Mouse (Mus musculus) lung, postnatal 25 days (tissue): ENCODE results near the gene Mael.
A peak's percentile ranks its signal among the peaks of the same experiment; 100 is the strongest.

Experiments
- DNase-seq: peaks from one replicate; pipeline ENCODE4 v3.0.0; 2022; ENCODE audit warnings: low spot score

The Mael gene

DNA sequence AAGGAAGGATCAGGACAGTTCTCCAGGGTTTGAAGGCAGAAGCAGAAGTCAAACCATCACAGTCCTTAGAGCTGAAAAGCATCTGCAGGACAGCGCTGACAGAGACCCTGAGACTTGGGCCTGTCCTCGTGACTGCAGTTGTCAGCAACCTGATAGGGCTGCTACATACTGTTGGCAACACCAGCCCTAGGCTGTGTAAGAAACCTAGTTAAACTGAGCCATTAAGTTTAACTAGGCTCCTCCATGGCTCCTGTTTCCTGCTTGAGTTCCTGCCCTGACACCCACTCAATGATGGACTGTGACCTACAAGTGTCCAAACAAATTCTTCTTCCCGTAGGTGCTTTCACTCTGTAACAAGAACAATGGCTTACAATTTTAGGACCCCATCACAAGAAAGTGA is 33.4 kb downstream of the Mael start:
- no peak for DNase-seq

DNA sequence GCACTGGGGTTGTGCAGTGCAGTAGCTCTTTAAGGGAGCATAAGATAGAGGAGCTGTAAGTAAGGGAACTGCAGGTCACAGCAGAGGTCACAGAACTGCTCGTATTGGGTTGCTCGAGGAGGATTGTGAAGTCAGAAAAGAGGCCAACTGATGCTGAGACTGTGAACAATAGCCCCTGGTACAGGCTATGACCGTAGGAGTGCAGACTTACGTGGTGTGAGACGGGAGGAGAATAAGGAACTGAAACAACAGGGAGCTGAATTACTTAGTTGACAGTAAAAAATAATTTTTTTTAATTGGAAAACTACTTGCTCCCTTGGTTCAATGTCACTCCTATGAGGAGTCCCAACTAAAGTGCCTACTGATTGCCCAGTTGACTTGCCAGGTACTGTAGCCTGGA is 34.4 kb downstream of the Mael start:
- no peak for DNase-seq

DNA sequence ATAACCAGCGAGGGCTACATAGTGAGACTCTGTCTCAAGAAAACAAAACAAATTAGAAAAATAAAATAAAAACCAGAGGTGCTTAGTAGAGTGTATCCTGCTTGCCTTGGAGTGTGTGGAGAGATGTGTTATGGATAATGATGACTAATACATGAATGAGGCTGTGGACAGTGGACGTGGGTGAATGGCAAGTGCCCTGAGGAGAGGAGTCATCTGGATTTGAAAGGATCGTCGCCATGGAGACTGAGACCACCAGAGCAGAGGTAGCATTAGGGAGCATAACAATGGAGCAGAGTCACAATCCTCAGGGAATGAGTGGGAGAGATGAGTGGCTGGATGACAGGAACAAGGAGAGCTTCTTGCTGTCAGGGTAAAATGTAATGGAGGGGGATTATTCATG is 48.7 kb downstream of the Mael start:
- no peak for DNase-seq

GRCm38 (mm10) chr1:166185357-166185756 is 53.2 kb downstream of the Mael start:
- no peak for DNase-seq

DNA sequence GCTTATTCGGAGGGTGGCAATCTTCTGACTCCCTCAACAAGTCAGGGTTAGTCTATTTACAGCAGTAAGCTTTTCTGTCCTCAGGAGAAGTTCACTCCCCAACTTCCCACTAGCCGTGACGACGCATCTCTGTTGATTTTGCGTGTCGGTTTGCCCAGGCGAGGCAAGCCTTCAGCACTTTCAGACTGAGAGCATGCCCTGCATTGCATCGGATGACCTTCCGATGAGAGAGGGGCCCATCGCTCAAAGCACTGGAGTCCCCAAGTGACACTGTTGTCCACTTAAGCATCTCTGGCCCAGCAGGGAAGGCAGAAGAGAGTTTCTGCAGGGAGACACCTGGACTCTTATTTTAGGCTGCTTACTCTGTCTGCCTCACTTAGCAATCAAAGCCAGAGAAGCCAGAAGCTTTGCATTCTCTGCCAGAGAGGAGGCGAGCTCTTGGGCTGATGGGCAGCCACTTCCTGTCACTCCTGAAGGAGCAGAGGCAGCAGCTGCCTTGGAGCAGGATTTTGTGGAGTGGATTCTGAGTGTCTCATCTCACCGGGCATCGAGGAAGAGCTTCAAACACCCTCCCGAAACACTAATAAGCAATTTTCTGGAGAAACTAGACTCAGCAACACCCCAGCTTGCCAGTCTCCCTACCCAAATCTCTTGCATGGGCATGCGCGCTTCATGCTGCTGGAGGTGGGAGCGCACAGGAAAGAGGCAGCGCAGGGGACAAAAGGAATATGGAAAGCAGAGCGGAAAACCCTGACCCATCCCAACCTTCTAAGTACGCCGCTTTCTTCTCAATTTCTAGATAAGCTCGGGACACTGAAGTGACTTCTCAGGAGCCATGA is 53.9 kb downstream of the Mael start:
- no peak for DNase-seq

- DNase-seq = no peak
These were observed 55.5 kb downstream of the Mael start for GRCm38 (mm10) chr1:166182952-166183627.

- DNase-seq = no peak
These were observed 57.0 kb downstream of the Mael start for GRCm38 (mm10) chr1:166181510-166181909.

DNA sequence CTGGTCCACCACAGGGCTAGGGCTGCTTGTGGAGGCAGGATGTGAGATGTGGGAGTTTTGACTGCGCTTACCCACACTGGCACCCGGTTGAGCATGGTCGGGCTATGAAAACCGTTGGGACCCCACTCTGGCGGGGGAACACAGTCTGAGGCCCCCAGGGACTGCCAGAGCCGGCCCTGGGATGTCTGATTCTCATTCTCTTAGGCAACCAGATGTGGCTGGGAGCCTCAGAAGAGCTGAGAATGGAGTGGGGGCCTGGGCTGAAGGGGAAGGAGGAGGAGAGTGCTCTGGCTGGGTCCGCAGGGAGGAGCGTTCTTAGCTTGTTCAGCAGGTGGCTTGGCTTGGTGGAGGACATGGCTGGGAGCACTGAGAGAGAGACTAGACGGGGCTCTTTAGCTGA is 64.9 kb downstream of the Mael start:
- no peak for DNase-seq

- no peak for DNase-seq
These were observed 65.6 kb downstream of the Mael start for GRCm38 (mm10) chr1:166172992-166173391.

DNA sequence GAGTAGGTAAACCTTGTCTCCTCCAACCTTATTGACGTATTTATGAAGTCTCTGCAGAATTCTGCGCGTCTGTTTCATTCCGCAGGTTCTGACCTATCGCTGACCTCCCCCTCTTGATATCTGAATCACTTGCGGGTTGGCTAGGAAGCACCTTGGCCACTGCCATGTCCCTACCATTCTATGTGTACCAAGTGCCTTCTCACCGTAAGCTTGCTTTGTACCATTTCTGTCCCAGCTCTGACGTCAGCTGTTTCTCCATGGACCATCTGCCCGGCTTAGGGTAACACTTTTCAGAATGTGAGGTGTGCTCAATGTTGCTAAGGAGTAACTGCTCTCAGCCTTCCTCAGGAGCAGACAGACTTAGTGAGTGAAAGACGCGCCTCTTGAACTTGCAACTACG is 67.7 kb downstream of the Mael start:
- DNase-seq = no peak

DNA sequence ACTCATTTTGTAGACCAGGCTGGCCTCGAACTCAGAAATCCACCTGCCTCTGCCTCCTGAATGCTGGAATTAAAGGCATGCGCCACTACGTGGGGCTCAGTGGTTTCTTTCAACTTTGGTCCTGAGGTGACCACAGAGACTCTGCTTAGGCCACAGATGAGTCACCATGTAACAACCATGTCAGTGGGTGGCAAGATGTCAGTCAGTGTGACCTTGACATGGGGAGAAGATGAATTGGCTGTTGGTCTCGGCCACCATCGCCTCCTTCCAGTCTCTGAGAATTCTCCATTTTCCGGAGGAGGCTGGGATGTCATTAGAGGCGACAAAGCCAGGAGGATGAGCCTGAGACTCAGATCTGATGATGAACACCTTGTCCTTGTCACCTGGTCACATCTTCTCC is 68.8 kb downstream of the Mael start:
- DNase-seq = no peak

DNA sequence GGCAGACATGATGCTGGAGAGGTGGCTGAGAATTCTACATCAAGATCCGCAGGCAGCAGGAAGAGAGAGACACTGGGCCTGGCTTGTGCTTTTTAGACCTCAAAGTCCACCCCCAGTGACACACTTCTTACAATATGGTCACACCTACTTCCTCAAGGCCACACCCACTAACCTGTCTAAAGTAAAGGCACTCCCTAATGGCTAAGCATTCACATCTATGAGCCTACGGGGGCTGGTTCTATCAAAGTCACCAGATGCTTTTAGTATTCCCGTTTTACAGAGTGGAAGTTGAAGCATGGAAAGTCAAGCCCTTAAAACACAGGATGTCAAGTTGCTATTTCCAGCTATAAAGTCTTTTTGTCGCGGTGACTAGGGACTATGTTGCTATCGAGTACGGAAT is 70.5 kb downstream of the Mael start:
- DNase-seq = no peak

GRCm38 (mm10) chr1:166167405-166167804 is 71.1 kb downstream of the Mael start:
- DNase-seq = no peak

DNA sequence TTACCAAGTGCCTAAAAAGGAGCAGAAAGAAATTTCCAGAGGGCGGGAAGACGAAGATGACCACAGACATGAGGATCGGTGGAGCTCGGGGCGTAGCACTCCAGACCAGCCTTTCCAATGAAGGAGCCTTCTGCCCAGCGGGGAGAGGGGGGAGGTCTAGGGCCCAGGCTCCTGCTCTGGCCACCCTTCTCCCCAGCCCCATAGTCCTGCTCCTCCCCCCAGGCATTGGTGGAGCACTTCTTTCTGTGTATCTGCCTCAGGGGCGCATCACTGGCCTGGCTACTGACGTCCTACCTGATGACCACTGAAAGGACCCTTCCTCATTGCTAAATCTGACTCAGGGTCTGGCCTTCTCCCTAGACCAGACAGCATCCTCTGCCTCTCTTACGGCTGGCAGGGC is 73.4 kb downstream of the Mael start:
- DNase-seq = no peak

GRCm38 (mm10) chr1:166164580-166164979 is 74.0 kb downstream of the Mael start:
- no peak for DNase-seq

- DNase-seq = peak; percentile 60
These were observed 77.7 kb downstream of the Mael start for GRCm38 (mm10) chr1:166160569-166161445.

DNA sequence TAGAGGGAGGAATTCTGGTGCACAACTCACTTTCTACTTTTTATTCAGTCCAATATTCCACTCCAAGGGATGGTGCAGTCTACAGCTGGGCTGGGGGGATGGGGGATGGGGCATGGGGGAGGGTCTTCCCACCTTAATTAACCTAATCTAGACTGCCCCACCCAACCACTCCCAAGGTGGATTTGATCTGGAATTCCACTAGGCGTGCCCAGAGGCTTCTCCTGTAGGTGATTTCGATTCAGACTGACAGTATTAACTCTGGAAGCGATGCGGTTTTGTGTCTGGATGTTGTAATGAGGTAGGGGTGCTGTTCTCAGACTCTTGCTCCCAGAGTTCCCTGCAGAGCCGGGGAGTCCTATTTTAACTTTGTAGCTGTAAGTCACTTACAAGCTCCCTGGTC is 78.4 kb downstream of the Mael start:
- no peak for DNase-seq

DNA sequence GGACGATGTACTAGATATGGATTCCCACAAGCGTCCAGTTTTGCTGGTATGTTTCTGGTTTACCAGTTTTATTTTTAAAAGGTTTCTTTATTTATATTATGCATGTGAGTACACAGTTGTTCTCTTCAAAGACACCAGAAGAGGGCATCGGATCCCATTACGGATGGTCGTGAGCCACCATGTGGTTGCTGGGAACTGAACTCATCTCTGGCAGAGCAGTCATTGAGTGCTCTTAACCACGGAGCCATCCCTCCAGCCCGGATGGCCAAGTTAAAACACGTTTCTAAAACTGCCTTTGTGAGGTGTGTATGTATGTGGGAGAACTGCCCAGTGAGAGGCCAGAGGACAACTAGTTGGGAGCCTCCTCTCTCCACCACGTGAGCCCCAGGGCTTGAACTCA is 79.9 kb downstream of the Mael start:
- DNase-seq = no peak

GRCm38 (mm10) chr1:166157712-166158111 is 80.8 kb downstream of the Mael start:
- no peak for DNase-seq

DNA sequence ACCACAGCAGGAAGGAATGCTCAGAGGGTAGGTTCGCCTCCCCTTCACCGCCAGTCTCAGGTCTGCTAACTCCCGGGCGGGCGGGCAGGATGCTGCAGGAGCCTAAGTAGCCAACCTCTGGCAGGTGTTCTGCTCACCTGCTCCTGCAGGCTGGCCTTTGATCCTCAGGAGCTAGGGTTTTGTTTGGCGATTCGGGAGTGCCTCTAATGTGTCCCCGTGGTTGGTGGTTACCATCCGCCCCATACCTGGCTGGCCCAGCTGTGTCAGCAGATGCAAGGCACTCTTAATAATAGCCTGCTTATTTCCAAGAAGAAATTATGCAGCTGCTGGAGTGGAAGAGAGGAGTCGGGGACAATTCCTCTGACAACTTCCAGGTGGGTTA is 83.4 kb downstream of the Mael start:
- no peak for DNase-seq

GRCm38 (mm10) chr1:166154162-166155112 is 84.1 kb downstream of the Mael start:
- peak; percentile 72 for DNase-seq
